Mouse (Mus musculus): ENCODE data around the gene Nln.

- no peak for TF ChIP-seq POLR2A (IDR thresholded peaks at IDR 0.05; ENCODE audit: extremely low read depth, insufficient read depth, low read length)
- no peak for TF ChIP-seq CTCF (IDR thresholded peaks at IDR 0.05; ENCODE audit: low read depth, low read length)
These were observed 77.5 kb downstream of the Nln start for GRCm38 (mm10) chr13:104031821-104032331.

Data from liver, adult 2 months (tissue).